Mouse (Mus musculus) left cerebral cortex, adult 18-20 months (tissue): ENCODE measurements around the gene Tsc22d1. TPM values are rescaled to one million over a fixed set of nuclear protein-coding genes. Genes with fewer than 3 reads are reported as not detected.
A peak's percentile ranks its signal among the peaks of the same experiment; 100 is the strongest.

Source experiments
- DNase-seq, 2 experiments: peaks; one replicate each; pipeline ENCODE4 v3.0.0; 2021 to 2022; ENCODE audit warnings: low spot score in 2 of 2, mixed read lengths in 1 of 2
- total RNA-seq, 2 experiments: library from RNA; stranded (reverse); gene quantifications; 2 replicates each; pipeline ENCODE4 v1.2.3; 2021

The Tsc22d1 gene
- total RNA-seq, 2 experiments from 2014 or later: 555 to 587 TPM

GRCm38 (mm10) chr14:76432369-76432768, 17.6 kb downstream of the Tsc22d1 start:
- no peak for DNase-seq

GRCm38 (mm10) chr14:76432816-76433215, 18.1 kb downstream of the Tsc22d1 start:
- no peak for DNase-seq

GRCm38 (mm10) chr14:76442160-76442559, 27.4 kb downstream of the Tsc22d1 start:
- DNase-seq: no peak

- no peak for DNase-seq
Measured at GRCm38 (mm10) chr14:76448987-76449386, 34.2 kb downstream of the Tsc22d1 start.

GRCm38 (mm10) chr14:76451011-76451410, 36.2 kb downstream of the Tsc22d1 start:
- DNase-seq: peak; percentile 38 to 44

GRCm38 (mm10) chr14:76452751-76453360, 38.1 kb downstream of the Tsc22d1 start:
- DNase-seq: no peak

GRCm38 (mm10) chr14:76454673-76455072, 39.9 kb downstream of the Tsc22d1 start:
- no peak for DNase-seq

- DNase-seq: no peak
Measured at GRCm38 (mm10) chr14:76455159-76455558, 40.4 kb downstream of the Tsc22d1 start.

GRCm38 (mm10) chr14:76457696-76458095, 42.9 kb downstream of the Tsc22d1 start:
- no peak for DNase-seq

GRCm38 (mm10) chr14:76460181-76460580, 45.4 kb downstream of the Tsc22d1 start:
- no peak for DNase-seq

- DNase-seq: no peak
Measured at GRCm38 (mm10) chr14:76461182-76461775, 46.5 kb downstream of the Tsc22d1 start.

GRCm38 (mm10) chr14:76463414-76464098, 48.8 kb downstream of the Tsc22d1 start:
- DNase-seq: no peak

- DNase-seq: no peak
Measured at GRCm38 (mm10) chr14:76464967-76465366, 50.2 kb downstream of the Tsc22d1 start.

- peak; percentile 55 to 79 for DNase-seq
Measured at GRCm38 (mm10) chr14:76466641-76467323, 52.0 kb downstream of the Tsc22d1 start.

GRCm38 (mm10) chr14:76467932-76468331, 53.2 kb downstream of the Tsc22d1 start:
- no peak for DNase-seq

- DNase-seq: no peak
Measured at GRCm38 (mm10) chr14:76471301-76471700, 56.5 kb downstream of the Tsc22d1 start.

GRCm38 (mm10) chr14:76472487-76472886, 57.7 kb downstream of the Tsc22d1 start:
- DNase-seq: no peak

GRCm38 (mm10) chr14:76473404-76473803, 58.6 kb downstream of the Tsc22d1 start:
- DNase-seq: peak; percentile 51 to 63

- no peak for DNase-seq
Measured at GRCm38 (mm10) chr14:76474165-76474564, 59.4 kb downstream of the Tsc22d1 start.

GRCm38 (mm10) chr14:76476770-76477169, 62.0 kb downstream of the Tsc22d1 start:
- no peak for DNase-seq

- DNase-seq: no peak
Measured at GRCm38 (mm10) chr14:76478076-76478475, 63.3 kb downstream of the Tsc22d1 start.

GRCm38 (mm10) chr14:76478616-76479015, 63.9 kb downstream of the Tsc22d1 start:
- no peak for DNase-seq
